Mouse (Mus musculus): ENCODE measurements around the gene Lman1l. TPM values are rescaled to one million over a fixed set of nuclear protein-coding genes. Genes with fewer than 3 reads are reported as not detected.

The Lman1l gene
- not detected in 2 replicates for polyA plus RNA-seq (2015; fragmentation: Nextera tagmentation; extraction: Ambion mirVana)

- H3K4me3 ChIP-seq (ENCODE audit: low read length) = no peak within 1 kb of the TSS
- H3K4me2 ChIP-seq (replicated peaks; ENCODE audit: low read depth, low read length) = no peak within 1 kb of the TSS
- WGBS = 91% methylated on average over 5 of the region's 5 CpGs
- no peak within 1 kb of the TSS for H3K27ac ChIP-seq (ENCODE audit: low read length)
- ATAC-seq (ENCODE audit: low FRiP score, low TSS enrichment) = no peak
- H3K9me3 ChIP-seq (ENCODE audit: low read length) = no peaks in the 10 kb centered on the region
- H3K27me3 ChIP-seq (ENCODE audit: insufficient read depth, low read length) = no peaks in the 10 kb centered on the region
- H3K36me3 ChIP-seq (ENCODE audit: insufficient read depth, low read length) = peaks cover 15% of the 10 kb centered on the region
- H3K4me1 ChIP-seq (ENCODE audit: insufficient read depth, low read length) = no peaks in the 10 kb centered on the region
- H3K9ac ChIP-seq (replicated peaks; ENCODE audit: low read length) = no peak within 1 kb of the TSS
These were observed at the start of gene Lman1l for GRCm38 (mm10) chr9:57620674-57621073. Gene Lman1l (minus strand): TSS chr9:57620774.

- Histone ChIP-seq H3K36me3 (ENCODE audit: insufficient read depth, low read length) (no peaks in the 10 kb centered on the region), H3K4me3 (ENCODE audit: low read length) (no peak overlapping the region), H3K27ac (ENCODE audit: low read length) (no peak overlapping the region), H3K27me3 (ENCODE audit: insufficient read depth, low read length) (no peaks in the 10 kb centered on the region), H3K4me2 (replicated peaks; ENCODE audit: low read depth, low read length) (no peak overlapping the region), H3K9ac (replicated peaks; ENCODE audit: low read length) (no peak overlapping the region), H3K4me1 (ENCODE audit: insufficient read depth, low read length) (no peaks in the 10 kb centered on the region), H3K9me3 (ENCODE audit: low read length) (no peaks in the 10 kb centered on the region)
- 74% methylated on average over 3 of the region's 3 CpGs for WGBS
- peak; percentile 51 for ATAC-seq (ENCODE audit: low FRiP score, low TSS enrichment)
These were observed 49.0 kb upstream of the Lman1l start for GRCm38 (mm10) chr9:57669566-57669965.

- H3K9me3 ChIP-seq (ENCODE audit: low read length) = 0 out of 2 replicates have a peak, but pooled peaks cover 4% of the 10 kb centered on the region
- no peak overlapping the region for H3K27ac ChIP-seq (ENCODE audit: low read length)
- H3K4me3 ChIP-seq (ENCODE audit: low read length) = no peak overlapping the region
- no peak for ATAC-seq (ENCODE audit: low FRiP score, low TSS enrichment)
- no peak overlapping the region for H3K9ac ChIP-seq (replicated peaks; ENCODE audit: low read length)
- no peaks in the 10 kb centered on the region for H3K27me3 ChIP-seq (ENCODE audit: insufficient read depth, low read length)
- 19% methylated on average over 1 of the region's 1 CpGs for WGBS
- H3K4me1 ChIP-seq (ENCODE audit: insufficient read depth, low read length) = no peaks in the 10 kb centered on the region
- H3K36me3 ChIP-seq (ENCODE audit: insufficient read depth, low read length) = no peaks in the 10 kb centered on the region
- no peak overlapping the region for H3K4me2 ChIP-seq (replicated peaks; ENCODE audit: low read depth, low read length)
These were observed 47.7 kb upstream of the Lman1l start for GRCm38 (mm10) chr9:57668277-57668676.

- Histone ChIP-seq H3K27ac (ENCODE audit: low read length) (no peak overlapping the region), H3K9ac (replicated peaks; ENCODE audit: low read length) (no peak overlapping the region), H3K4me1 (ENCODE audit: insufficient read depth, low read length) (no peaks in the 10 kb centered on the region), H3K9me3 (ENCODE audit: low read length) (0 out of 2 replicates have a peak, but pooled peaks cover 4% of the 10 kb centered on the region), H3K36me3 (ENCODE audit: insufficient read depth, low read length) (no peaks in the 10 kb centered on the region), H3K27me3 (ENCODE audit: insufficient read depth, low read length) (no peaks in the 10 kb centered on the region), H3K4me2 (replicated peaks; ENCODE audit: low read depth, low read length) (no peak overlapping the region), H3K4me3 (ENCODE audit: low read length) (no peak overlapping the region)
- WGBS = 53% methylated on average over 11 of the region's 11 CpGs
- ATAC-seq (ENCODE audit: low FRiP score, low TSS enrichment) = no peak
These were observed 47.2 kb upstream of the Lman1l start for GRCm38 (mm10) chr9:57667817-57668216.

GRCm38 (mm10) chr9:57667136-57667535, 46.6 kb upstream of the Lman1l start:
- 0 out of 2 replicates have a peak, but pooled peaks cover 4% of the 10 kb centered on the region for H3K9me3 ChIP-seq (ENCODE audit: low read length)
- 85% methylated on average over 3 of the region's 3 CpGs for WGBS
- H3K27me3 ChIP-seq (ENCODE audit: insufficient read depth, low read length) = no peaks in the 10 kb centered on the region
- H3K4me3 ChIP-seq (ENCODE audit: low read length) = no peak overlapping the region
- H3K9ac ChIP-seq (replicated peaks; ENCODE audit: low read length) = no peak overlapping the region
- H3K27ac ChIP-seq (ENCODE audit: low read length) = no peak overlapping the region
- no peaks in the 10 kb centered on the region for H3K4me1 ChIP-seq (ENCODE audit: insufficient read depth, low read length)
- ATAC-seq (ENCODE audit: low FRiP score, low TSS enrichment) = no peak
- no peak overlapping the region for H3K4me2 ChIP-seq (replicated peaks; ENCODE audit: low read depth, low read length)
- H3K36me3 ChIP-seq (ENCODE audit: insufficient read depth, low read length) = no peaks in the 10 kb centered on the region

- 76% methylated on average over 8 of the region's 8 CpGs for WGBS
- Histone ChIP-seq H3K4me2 (replicated peaks; ENCODE audit: low read depth, low read length) (no peak overlapping the region), H3K4me3 (ENCODE audit: low read length) (no peak overlapping the region), H3K36me3 (ENCODE audit: insufficient read depth, low read length) (no peaks in the 10 kb centered on the region), H3K9ac (replicated peaks; ENCODE audit: low read length) (no peak overlapping the region), H3K4me1 (ENCODE audit: insufficient read depth, low read length) (no peaks in the 10 kb centered on the region), H3K9me3 (ENCODE audit: low read length) (0 out of 2 replicates have a peak, but pooled peaks cover 4% of the 10 kb centered on the region), H3K27ac (ENCODE audit: low read length) (no peak overlapping the region), H3K27me3 (ENCODE audit: insufficient read depth, low read length) (no peaks in the 10 kb centered on the region)
- ATAC-seq (ENCODE audit: low FRiP score, low TSS enrichment) = no peak
These were observed 46.0 kb upstream of the Lman1l start for GRCm38 (mm10) chr9:57666536-57666935.

GRCm38 (mm10) chr9:57664616-57665015, 44.0 kb upstream of the Lman1l start:
- Histone ChIP-seq H3K4me3 (ENCODE audit: low read length) (no peak overlapping the region), H3K9me3 (ENCODE audit: low read length) (0 out of 2 replicates have a peak, but pooled peaks cover 4% of the 10 kb centered on the region), H3K9ac (replicated peaks; ENCODE audit: low read length) (no peak overlapping the region), H3K4me2 (replicated peaks; ENCODE audit: low read depth, low read length) (no peak overlapping the region), H3K27me3 (ENCODE audit: insufficient read depth, low read length) (no peaks in the 10 kb centered on the region), H3K36me3 (ENCODE audit: insufficient read depth, low read length) (no peaks in the 10 kb centered on the region), H3K4me1 (ENCODE audit: insufficient read depth, low read length) (no peaks in the 10 kb centered on the region), H3K27ac (ENCODE audit: low read length) (no peak overlapping the region)
- 61% methylated on average over 7 of the region's 7 CpGs for WGBS
- no peak for ATAC-seq (ENCODE audit: low FRiP score, low TSS enrichment)

- 45% methylated on average over 3 of the region's 3 CpGs for WGBS
- H3K9ac ChIP-seq (replicated peaks; ENCODE audit: low read length) = no peak overlapping the region
These were observed 41.0 kb upstream of the Lman1l start for GRCm38 (mm10) chr9:57661552-57661951.

GRCm38 (mm10) chr9:57660501-57660900, 39.9 kb upstream of the Lman1l start:
- no peak overlapping the region for H3K9ac ChIP-seq (replicated peaks; ENCODE audit: low read length)
- no peak overlapping the region for H3K4me2 ChIP-seq (replicated peaks; ENCODE audit: low read depth, low read length)
- H3K4me3 ChIP-seq (ENCODE audit: low read length) = no peak overlapping the region
- H3K27me3 ChIP-seq (ENCODE audit: insufficient read depth, low read length) = no peaks in the 10 kb centered on the region
- 0 out of 2 replicates have a peak, but pooled peaks cover 4% of the 10 kb centered on the region for H3K9me3 ChIP-seq (ENCODE audit: low read length)
- no peak overlapping the region for H3K27ac ChIP-seq (ENCODE audit: low read length)
- 0 out of 2 replicates have a peak, but pooled peaks cover 3% of the 10 kb centered on the region for H3K4me1 ChIP-seq (ENCODE audit: insufficient read depth, low read length)
- no peaks in the 10 kb centered on the region for H3K36me3 ChIP-seq (ENCODE audit: insufficient read depth, low read length)
- 52% methylated on average over 6 of the region's 6 CpGs for WGBS
- ATAC-seq (ENCODE audit: low FRiP score, low TSS enrichment) = peak; percentile 54; the same call in 1 of the 2 replicates

More at GRCm38 (mm10) chr9:57661552-57661951, 41.0 kb upstream of the Lman1l start:
- Histone ChIP-seq H3K36me3 (ENCODE audit: insufficient read depth, low read length) (no peaks in the 10 kb centered on the region), H3K27ac (ENCODE audit: low read length) (no peak overlapping the region), H3K4me3 (ENCODE audit: low read length) (no peak overlapping the region), H3K9me3 (ENCODE audit: low read length) (0 out of 2 replicates have a peak, but pooled peaks cover 4% of the 10 kb centered on the region), H3K4me2 (replicated peaks; ENCODE audit: low read depth, low read length) (no peak overlapping the region), H3K4me1 (ENCODE audit: insufficient read depth, low read length) (no peaks in the 10 kb centered on the region), H3K27me3 (ENCODE audit: insufficient read depth, low read length) (no peaks in the 10 kb centered on the region)
- no peak for ATAC-seq (ENCODE audit: low FRiP score, low TSS enrichment)

GRCm38 (mm10) chr9:57659774-57660173, 39.2 kb upstream of the Lman1l start:
- Histone ChIP-seq H3K4me3 (ENCODE audit: low read length) (no peak overlapping the region), H3K27me3 (ENCODE audit: insufficient read depth, low read length) (no peaks in the 10 kb centered on the region), H3K36me3 (ENCODE audit: insufficient read depth, low read length) (no peaks in the 10 kb centered on the region), H3K9me3 (ENCODE audit: low read length) (0 out of 2 replicates have a peak, but pooled peaks cover 4% of the 10 kb centered on the region), H3K9ac (replicated peaks; ENCODE audit: low read length) (no peak overlapping the region), H3K27ac (ENCODE audit: low read length) (no peak overlapping the region), H3K4me2 (replicated peaks; ENCODE audit: low read depth, low read length) (no peak overlapping the region), H3K4me1 (ENCODE audit: insufficient read depth, low read length) (0 out of 2 replicates have a peak, but pooled peaks cover 3% of the 10 kb centered on the region)
- 0 out of 2 replicates have a peak, but pooled peaks have one; percentile 63 for ATAC-seq (ENCODE audit: low FRiP score, low TSS enrichment)
- 25% methylated on average over 4 of the region's 4 CpGs for WGBS

All from kidney, embryonic 16.5 days (tissue).